Mouse (Mus musculus) lung, postnatal 36 days (tissue): ENCODE measurements around the gene B3gnt9.
"Not testable (repeated sequence)": the region's sequence is repeated elsewhere in the genome, so short reads cannot be mapped to it uniquely, and the experiment has no call there.

Experiments
- DNase-seq: peaks from one replicate; pipeline ENCODE4 v3.0.0; 2022; ENCODE audit warnings: mixed read lengths

The B3gnt9 gene

GRCm38 (mm10) chr8:105258911-105259720 is 4.2 kb upstream of the B3gnt9 start:
- DNase-seq, result peak; percentile 53

GRCm38 (mm10) chr8:105257318-105258114 is 2.6 kb upstream of the B3gnt9 start:
- DNase-seq, result no peak

DNA sequence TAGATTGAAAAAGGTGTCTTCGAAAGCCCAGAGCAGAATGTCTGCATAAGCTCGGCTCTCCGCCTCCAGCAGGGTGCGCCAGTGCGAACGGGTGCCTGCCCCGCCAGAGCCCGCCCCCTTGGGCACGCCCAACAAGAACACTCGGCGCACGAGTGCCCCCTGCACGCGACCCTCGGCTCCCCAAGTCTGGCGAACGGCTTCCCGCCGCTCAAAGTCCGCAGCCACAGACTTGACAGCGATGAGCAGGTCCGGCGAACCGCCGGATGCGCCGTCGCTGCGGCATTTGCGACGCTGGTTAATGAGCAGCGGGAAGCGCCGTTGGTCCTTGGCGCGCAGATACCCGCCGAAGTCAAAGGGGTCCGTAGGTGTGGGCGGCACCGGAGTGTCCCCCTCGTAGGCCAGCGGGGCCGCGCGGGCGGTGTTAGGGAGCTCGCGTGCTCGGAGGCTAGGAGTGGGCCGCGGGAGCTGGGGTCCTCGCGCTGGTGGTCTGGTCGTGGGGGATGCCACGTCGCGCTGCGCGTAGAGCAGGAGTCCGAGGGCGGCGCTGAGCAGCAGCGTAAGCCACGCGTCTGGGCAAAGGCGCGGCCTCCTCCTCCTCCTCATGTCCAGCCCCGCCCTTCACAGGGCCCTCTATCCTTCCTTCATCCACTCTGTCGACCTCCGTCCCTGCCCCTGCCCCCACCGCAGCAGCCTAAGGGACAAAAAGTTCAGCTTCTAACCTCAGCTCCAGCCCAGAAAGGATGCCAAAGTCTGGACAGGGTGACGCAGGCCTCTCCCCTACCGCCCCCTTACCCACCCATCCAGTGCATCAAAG is 594 bp downstream of the B3gnt9 start:
- DNase-seq, result peak; percentile 94

DNA sequence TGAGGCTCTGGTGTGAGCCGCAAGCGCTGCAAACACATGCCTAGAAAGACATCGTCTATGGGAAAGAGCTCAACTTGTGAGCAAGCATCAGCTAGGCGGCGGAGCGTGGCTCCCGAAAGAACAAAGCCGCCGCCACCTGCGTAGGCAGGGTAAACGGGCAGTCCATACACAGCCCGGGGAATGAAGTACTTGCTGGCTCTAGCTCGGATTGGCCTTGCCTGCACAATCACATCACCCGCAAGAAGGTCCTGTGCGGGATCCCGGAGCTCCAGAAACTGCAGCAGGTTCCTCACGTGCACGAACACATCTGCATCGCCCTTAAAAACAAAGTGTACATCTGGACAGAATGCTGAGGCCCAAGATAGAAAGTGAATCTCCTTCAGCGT is 1.2 kb downstream of the B3gnt9 start:
- no peak for DNase-seq

- DNase-seq, result no peak
Observed at GRCm38 (mm10) chr8:105252680-105253537, 2.0 kb downstream of the B3gnt9 start.

- DNase-seq, result peak; percentile 67
Observed at GRCm38 (mm10) chr8:105251954-105252353, 3.0 kb downstream of the B3gnt9 start.

GRCm38 (mm10) chr8:105241016-105241415 is 13.9 kb downstream of the B3gnt9 start:
- DNase-seq, result peak; percentile 72

GRCm38 (mm10) chr8:105237442-105238142 is 17.4 kb downstream of the B3gnt9 start:
- DNase-seq, result no peak

DNA sequence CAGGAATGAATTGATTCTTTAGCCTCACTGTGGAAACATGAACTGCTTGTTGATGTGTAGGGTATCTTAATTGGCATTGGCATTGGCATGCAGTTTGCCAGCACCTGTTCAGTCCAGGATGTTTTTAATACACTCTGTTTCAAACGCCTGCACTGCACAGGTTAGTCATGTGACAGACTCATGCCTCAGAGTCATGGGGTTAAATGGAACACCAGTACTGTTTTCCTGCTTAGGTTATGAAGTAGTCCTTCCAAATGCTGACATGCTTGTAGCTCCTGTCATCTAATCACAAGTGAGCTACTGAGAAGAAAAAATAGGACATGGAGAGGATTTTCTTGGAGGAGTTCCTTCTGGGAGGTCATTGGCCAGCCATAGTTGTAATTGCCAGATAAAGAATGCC is 19.7 kb downstream of the B3gnt9 start:
- no peak for DNase-seq

DNA sequence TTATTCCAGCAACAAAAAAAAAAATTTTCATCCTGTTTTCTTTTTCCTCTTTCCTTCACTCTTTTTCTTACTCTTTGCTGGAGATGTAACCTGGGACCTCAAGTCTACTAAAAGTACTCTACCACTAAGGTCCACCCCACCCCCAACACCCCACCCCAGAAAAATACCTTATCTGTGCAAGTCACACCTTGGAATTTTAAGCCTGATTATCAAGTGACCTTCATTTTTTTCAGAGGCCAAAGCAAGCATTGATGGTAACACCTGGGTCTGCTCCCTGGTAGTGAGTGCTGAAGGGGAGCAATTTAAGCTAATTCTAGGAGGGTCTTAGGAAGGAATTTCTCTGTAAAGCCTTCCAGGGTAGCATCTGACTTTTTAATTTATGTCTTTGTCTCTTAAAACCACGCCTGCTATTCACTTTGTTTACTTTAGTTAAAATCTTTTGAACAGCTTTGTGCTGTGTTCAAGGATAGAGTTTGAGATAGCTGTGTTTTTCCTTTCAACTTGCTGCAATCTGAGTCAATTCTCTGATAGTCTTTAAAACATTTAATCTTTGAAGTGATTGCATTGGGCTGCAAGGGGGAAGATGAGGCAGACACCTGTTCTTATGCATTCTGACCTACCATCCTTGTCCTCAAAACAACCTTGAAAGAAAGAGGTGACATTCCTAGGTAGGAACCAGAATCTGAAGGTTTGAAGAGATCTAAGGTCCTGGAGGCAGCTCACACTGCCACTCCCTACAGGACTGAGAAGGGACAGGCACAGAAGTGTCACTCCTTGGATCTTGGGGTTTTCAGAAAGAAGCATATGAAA is 21.6 kb downstream of the B3gnt9 start:
- DNase-seq, result no peak

DNA sequence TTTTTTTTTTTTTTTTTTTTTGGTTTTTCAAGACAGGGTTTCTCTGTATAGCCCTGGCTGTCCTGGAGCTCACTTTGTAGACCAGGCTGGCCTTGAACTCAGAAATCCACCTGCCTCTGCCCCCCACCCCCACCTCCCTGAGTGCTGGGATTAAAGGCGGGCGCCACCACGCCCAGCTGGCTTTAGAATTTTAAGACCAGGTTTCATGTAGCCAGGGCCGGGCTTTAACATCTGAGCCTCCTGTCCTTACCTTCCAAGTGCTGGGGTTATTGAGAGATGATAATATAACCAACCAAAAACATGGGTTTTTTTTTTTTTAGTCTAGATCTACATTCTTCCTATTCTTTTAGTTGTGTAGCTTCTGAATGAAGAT is 22.6 kb downstream of the B3gnt9 start:
- not testable (repeated sequence) for DNase-seq

- no peak for DNase-seq
Observed at GRCm38 (mm10) chr8:105231503-105232320, 23.2 kb downstream of the B3gnt9 start.

DNA sequence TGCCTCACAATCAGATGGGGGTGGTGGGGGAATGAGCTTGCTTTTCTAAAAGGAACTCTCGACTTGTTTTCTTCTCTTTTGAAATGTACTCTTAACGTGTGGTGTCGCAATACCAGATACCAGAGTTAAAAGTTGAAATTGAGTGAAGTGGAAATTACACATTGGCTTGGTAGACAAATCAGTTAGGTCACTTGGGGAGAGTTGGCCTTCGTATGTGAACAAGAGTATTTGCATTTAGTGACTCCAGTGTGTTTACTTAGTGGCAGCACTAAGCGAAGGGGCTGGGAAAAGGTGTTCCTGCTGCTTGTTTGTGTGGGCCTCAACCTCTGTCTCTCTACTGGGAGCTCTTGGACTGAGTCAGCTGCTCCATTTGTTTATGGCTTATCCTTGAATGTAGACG is 29.0 kb downstream of the B3gnt9 start:
- DNase-seq, result peak; percentile 87

- DNase-seq, result no peak
Observed at GRCm38 (mm10) chr8:105225272-105225593, 29.7 kb downstream of the B3gnt9 start.

DNA sequence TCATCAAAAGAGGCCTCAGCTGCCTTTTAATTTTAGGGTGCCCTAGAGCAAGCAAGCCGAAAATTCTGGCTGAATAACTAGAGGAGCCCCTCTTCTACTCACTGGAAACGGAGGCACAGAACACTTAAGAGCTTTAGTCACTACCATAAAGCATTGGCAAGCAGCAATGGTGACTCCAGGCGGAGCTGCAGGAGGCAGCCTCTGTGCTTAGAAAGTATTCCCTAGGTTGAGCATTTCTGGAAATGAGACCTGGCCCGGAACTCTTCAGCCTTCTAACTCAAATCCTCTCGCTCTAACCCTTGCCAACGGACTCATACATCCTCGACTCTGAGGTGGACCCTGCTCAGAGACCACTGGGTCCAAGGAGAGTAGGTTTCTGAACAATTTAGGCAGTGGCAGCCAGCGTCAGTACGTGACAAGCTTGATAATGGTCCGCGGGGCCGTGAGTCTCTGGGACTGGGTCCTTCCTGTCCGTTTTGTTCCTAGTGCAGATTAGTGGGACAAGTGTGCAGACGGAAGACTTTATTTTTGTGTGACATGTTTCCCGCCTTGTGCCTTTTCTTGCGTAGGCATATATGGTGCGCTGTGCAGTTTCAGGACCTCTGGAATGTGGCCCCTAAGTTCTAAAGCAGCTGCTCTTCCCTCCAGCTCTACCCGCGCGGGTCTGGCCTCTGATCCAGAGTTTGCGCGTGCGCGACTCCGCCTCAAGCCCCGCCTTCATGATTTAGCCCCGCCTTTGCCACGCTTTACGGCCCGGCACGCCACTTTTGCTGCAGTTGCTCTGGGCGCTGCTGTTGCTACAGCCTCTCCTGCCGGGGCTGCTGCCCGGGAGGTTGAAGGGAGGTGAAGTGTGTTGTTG is 30.3 kb downstream of the B3gnt9 start, which contains the start of gene D230025D16Rik:
Gene D230025D16Rik, plus strand, starts transcription at position 733 of the 859 bp plus-strand sequence.
- peak; percentile 96 for DNase-seq

GRCm38 (mm10) chr8:105223850-105224249 is 31.1 kb downstream of the B3gnt9 start:
- DNase-seq, result no peak

DNA sequence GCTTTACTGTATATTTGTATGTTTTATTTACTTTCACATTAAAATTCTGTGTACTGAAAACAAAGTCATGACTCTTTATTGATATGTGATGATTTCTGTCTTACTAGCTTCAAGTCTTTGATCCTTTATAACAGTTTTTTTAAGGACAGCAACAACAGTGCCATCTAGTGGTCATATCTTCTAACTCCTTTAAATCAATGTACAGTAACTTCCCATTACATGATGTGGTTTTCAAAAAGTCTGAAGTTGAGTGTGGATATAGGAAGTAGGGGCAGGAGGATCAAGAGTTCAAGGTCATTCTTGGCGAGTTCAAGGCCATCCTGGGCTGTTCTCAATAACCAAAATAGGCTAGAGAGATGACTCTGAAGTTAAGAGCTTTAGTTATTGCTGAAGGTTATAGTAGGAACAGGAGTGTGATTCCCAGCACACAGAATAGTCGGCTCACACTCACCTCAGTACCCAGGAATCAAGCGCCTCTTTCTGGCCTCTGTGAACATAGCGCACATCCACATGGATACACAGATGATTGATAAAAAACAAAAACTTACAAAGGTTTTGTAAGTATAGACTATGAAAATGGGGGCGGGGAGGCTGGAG is 36.9 kb downstream of the B3gnt9 start:
- DNase-seq, result peak; percentile 77

GRCm38 (mm10) chr8:105214104-105214503 is 40.8 kb downstream of the B3gnt9 start:
- no peak for DNase-seq
